Mouse (Mus musculus): ENCODE measurements around the gene Cerk.

The Cerk gene

GRCm38 (mm10) chr15:86159719-86160118 is 26.2 kb downstream of the Cerk start:
- no peak for DNase-seq

DNA sequence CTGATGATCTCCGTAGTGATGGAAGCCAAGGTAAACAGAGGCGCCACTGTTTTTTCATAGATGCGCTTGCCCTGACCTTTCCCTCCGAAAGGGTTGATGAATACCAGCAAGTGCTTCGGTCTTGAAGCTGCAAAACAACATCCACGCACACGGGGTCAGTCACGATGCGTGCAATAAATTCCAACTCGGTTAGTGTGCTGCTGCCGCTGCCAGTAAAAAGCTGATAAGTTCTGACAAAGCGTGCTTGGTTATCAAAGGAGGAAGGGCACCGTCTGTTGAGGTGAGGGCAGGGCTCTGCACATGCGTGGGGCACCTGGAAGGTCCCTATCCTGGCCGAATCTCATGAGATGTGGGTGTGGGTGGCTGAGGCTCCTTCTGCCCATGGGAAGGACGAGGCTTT is 26.8 kb downstream of the Cerk start:
- no peak for DNase-seq

GRCm38 (mm10) chr15:86156492-86156891 is 29.4 kb downstream of the Cerk start:
- DNase-seq, result no peak

DNA sequence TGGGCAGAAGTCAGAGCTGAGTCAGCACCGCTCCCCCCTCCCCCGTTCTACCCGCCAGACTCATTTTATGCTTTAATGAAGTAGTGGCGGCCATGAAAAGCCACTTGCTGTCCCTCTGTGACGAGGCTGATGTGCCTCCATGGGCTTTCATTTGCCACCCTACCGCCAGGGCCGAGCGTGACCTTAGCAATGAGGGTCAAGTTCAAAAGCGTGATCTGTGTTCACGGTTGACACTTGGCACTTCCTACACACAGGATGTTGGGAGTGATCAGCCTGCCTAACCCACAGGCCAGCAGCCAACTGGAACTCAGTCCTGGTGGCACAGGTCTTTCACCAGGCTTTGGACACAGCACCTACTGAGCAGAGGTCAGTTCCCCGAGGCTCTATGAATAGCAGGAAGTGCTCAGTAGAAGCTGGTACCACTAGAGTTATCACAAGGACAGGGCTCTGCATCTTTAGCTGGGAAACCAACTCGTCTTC is 32.4 kb downstream of the Cerk start:
- DNase-seq, result no peak

GRCm38 (mm10) chr15:86150593-86150992 is 35.3 kb downstream of the Cerk start:
- no peak for DNase-seq

DNA sequence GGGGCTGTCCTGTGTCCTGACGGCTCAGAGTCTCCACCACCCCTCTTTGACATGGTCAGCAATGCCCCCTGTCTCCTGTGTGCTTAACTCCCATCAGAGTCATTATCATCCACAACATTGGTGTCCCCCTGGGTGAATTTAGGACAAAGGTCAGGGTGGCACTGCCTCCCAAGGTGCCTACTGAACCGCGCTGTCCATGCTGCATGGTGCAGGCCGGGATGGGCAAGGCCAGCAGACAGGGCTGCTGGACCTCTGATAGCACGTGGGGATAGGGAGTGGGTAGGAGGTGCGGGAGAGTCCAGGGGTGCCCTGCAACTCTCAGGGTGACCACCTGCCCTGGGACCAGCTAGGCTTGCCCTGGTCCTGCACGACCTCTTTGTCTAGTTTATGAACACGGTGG is 39.0 kb downstream of the Cerk start:
- no peak for DNase-seq

DNA sequence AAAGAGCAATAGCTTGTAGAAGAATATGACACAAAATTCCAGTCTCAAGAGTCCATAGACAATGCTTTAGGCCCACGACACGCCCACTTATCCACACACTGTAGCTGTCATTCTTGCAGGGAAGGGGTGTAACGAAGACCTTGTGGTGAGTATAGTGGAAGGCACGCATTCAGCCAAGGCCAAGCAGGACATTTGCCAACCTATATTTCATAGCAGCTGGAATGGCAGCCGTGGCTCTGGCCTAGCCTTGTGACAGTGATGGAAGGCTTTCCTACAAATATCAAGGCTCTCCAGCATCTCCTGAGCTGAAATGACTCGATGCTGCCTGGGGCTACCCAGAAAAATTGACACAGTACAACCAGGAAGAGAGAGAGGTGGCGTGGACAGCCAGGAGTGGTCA is 40.9 kb downstream of the Cerk start:
- DNase-seq, result no peak

DNA sequence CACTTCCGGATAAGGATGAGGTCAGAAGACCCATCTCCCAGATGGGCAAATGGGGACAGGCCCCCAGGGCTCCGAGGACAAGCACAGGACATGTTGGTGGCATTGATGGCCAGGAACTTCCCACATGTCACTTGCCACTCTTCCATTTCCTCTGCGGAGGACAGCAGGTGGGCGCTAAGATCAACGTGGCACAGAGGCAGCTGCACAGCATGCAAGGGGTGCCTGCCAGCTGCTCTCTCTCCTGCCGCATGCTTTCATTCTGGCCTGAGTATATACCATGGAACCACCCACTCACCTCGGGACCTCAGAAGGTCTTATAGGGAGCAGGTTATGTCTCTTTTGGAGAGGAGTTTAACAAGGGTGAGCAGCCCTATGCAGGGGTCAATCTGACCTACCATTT is 41.4 kb downstream of the Cerk start:
- DNase-seq, result no peak

- DNase-seq, result peak; percentile 45 to 70
These were observed 45.6 kb downstream of the Cerk start for GRCm38 (mm10) chr15:86140323-86140722.

GRCm38 (mm10) chr15:86137638-86138037 is 48.3 kb downstream of the Cerk start:
- DNase-seq, result peak; percentile 47 to 68

DNA sequence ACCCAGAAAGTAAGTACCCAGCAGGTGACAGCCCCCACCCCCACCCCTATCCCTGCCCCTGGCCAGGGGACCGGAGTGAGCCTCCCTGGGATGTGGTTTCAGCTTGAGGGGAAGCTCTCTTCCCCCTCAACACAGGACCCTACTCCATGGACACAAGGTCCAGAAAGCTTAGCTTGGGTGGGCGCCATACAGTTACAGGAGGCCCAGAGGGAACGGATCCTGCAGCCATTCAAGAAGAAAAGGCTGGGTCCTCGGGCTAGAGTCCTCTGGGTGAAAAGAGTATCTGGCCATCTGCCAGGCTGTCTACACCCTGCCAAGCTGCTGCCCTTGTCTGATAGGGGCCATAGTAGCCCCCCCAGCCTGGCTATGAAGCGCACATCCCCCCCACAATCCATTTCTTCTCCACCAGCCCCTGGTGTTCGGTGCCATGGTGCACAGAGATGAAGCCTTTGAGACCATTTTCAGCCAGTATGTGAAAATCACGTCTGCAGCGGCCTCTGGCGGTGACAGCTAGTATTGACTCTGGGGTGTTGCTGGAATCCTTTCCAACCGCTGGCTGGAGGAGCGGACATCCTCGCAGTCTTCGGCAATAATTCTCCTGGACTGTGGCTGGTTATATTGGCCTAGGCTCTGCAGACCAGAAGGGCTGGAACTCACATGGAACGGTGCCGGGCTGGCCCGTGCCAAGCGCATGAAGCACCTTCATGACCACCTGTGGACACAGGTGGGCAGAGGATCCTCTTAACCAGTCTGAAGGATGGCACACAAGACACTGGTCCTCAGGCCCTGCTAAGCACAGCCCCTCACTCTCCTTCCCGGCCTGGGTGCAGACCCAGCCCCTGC is 50.8 kb downstream of the Cerk start:
- peak; percentile 84 to 91 for DNase-seq

GRCm38 (mm10) chr15:86130657-86131056 is 55.3 kb downstream of the Cerk start:
- no peak for DNase-seq

DNA sequence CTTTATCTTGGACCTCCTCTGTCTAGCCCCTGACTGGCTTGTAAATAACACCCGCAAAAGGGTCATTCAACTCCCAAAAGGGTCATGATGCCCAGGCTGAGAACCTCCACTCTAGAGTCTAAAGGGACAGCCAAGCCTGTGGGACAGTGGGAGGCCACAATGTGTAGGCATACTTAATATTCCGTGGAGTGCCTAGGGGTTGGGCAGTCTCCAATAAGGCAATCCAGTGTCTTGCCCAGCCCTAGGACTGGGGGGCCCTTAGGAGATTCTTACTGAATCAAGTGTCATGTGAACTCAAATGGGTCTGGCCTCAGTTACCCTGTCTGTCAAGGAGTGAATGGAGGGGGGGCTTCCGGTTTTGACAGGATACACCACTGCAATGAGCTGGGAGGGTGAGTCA is 56.9 kb downstream of the Cerk start:
- no peak for DNase-seq

- DNase-seq, result peak; percentile 70 to 83
These were observed 61.6 kb downstream of the Cerk start for GRCm38 (mm10) chr15:86124359-86124758.

GRCm38 (mm10) chr15:86123409-86123808 is 62.5 kb downstream of the Cerk start:
- DNase-seq, result no peak

DNA sequence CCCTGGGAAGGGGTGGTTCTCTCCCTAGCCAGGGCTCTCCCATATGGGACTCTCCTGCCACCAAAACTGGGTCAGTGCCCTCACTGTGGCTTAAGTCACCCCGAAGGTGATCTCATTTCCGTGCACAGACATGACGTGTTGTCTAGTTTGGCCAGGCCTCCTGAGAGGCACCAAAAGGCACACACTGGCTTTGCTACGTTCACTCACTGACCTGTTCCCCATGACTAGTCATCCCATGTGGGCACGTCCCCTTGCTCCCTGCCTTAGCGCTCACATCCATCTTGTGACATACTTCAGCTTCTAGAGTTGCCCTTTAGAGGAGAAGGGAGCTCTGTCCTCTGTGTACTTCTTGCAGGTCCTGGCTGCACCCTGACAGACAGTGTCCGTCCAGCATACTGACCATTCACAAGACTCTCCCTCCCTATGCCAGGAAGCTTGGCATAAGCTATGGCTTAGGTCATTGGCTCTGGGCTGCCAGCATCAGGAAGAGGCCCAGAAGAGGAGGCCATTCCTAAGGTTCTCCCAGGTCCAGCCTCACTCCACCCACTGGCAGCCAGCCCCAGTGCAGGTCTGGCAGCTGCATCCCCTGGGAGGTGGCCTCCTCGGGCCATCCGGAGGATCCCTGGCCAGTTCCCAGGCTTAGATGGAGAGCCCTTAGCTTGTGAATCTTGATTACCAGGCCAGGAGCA is 63.5 kb downstream of the Cerk start:
- DNase-seq, result peak; percentile 25 to 64

DNA sequence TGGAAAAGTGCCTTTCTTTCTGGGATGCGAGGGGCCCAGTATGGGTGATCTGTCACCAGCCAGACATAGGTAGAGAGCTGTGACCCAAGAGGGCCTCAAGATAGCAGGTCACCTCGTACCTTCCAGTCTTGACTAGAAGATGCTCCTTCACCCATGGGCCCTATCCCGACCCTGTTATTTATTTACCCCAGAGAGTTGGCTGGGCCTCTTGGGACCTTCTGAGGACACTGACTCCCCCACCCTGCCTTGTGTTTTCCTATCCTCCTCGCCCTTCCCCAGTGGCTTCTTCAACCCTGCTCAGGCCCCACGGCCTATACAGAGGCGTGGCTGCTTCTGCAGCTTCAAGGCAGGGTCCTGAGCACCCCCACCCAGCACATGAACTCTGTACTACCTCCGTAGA is 66.8 kb downstream of the Cerk start:
- DNase-seq, result no peak

- no peak for DNase-seq
These were observed 68.5 kb downstream of the Cerk start for GRCm38 (mm10) chr15:86117115-86118100.

DNA sequence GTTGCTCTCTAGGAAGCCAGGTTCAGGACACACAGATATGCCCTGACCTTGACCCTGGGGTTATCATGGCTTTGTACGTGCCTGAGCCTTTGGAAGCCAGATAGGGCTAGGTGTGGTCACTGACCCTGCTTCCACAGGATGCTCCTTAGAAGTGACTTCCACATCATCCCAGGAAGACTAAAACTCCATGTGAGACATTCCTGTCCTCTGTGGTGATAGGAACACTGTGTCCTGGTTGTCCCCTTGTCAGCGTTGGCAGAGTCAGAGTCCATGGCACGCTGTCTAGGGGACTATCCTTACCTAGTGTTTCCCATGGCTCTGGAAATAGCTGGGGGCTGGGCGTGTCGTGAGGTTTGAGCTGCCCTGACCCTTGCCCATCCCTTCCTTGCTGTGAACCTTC is 69.5 kb downstream of the Cerk start:
- no peak for DNase-seq

DNA sequence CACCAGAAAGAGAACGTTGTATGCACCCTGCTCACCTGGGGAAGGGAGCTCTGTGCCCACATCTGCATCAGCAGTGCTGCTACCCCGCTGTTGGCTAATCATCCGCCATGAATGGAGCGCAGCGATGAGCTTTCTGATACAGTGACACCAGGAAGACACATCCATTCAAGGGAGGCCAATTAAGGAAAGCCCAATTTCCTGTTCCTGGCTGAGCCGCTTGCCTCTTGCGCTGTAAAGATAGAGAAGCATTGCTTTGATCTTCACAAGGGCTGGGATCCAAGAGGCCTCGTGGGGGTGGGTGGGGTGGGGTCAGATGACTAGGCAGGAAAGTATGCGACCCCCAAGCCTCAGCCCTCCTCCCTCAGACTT is 72.6 kb downstream of the Cerk start:
- peak in 1 of 2 experiments; percentile 43 for DNase-seq

DNA sequence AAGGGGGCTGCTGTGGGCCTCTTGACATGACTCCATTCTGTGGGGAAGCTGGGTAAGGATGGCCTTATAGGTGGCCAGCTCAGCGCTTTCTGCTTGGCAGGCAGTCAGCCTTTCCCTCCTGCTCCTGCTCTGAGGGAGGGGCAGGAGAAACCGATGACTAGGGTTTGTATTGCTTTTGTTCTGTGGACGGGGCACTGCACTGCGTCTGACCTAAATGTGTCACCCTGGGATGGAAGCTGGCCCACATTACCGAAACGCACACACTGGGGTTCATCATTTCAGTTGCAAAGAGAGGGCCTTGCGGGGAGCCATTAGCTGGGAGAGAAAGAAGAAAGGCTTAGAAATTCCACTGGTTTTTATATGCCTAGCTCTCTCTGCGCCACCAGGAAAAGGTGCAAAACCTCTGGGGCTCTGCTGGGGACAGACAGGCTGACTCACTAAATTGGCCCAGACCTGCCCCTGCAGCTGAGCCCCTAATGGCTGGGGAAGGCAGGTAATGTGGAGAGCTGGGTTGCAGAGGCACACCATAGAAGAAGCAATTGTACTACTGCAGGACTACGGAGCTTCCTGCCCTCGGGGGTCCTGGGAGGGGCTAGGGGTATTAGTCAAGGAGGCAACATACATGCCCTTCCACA is 73.1 kb downstream of the Cerk start:
- no peak for DNase-seq

DNA sequence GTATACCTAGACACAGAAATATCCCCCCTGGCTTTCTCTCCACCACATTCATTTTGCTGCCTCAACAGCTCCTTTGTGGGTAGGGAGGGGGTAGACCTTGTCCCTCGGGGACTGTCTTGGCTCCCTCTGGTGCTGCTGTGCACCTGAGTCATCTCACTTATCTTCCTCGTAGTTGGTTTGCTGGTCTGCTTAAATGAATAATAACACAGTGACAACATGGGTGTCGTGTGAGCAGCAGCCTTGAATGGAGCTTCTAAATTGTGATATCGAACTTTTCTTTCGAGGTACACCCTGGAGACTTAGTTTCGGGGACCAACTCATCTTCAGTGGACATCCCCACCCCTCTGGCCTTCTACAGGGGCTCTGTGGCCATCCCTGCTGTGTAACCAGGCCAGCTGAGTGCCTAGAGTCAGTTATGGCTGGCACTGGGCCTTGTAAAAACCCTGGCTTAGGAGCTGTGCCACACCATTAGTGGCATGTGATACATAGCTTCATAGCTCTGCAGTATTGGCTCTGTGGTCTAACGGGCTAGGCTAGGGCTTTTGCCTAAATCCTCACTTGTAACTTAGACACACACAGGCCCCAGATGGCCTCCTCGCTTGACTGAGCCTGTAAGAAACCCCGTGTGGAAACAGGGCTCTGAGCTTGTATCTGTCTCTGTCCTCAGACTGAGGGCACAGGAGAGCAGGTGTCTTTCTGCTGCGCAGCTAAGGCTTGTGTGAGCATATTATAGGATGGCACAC is 75.4 kb downstream of the Cerk start:
- no peak for DNase-seq
